Mouse (Mus musculus) spleen, adult 2 months (tissue): ENCODE results near the gene Adcy10. TPM values are rescaled to one million over a fixed set of nuclear protein-coding genes. Genes with fewer than 3 reads are reported as not detected.

Experiments
- DNase-seq, 2 experiments: peaks; one replicate each; pipeline versions ENCODE4 v3.0.0 to v3.0.0-alpha.2; 2012 to 2021; ENCODE audit warnings: low spot score in 2 of 2, low read depth in 1 of 2
- H3K27ac ChIP-seq: fragments of 200-500 bp; 2 replicates; pipeline ENCODE4 v1.5.1; 2012; ENCODE audit warnings: low read length, inconsistent platforms; ENCODE audit not compliant: insufficient read depth
- H3K27me3 ChIP-seq: fragments of 200-500 bp; 2 replicates; pipeline ENCODE4 v1.6.1; 2012; ENCODE audit warnings: mild to moderate bottlenecking, moderate library complexity, low read length, inconsistent platforms; ENCODE audit not compliant: control insufficient read depth, insufficient read depth
- H3K36me3 ChIP-seq: fragments of 200-500 bp; 2 replicates; pipeline ENCODE4 v1.6.1; 2012; ENCODE audit warnings: mild to moderate bottlenecking, low read length, inconsistent platforms; ENCODE audit not compliant: control insufficient read depth, insufficient read depth
- H3K4me1 ChIP-seq: fragments of 200-500 bp; 2 replicates; pipeline ENCODE4 v1.6.1; 2011; ENCODE audit warnings: inconsistent platforms; ENCODE audit not compliant: control insufficient read depth, insufficient read depth, insufficient read length
- H3K4me3 ChIP-seq: fragments of 200-500 bp; 2 replicates; pipeline ENCODE4 v1.5.1; 2011; ENCODE audit warnings: mild to moderate bottlenecking, inconsistent platforms; ENCODE audit not compliant: insufficient read depth, insufficient read length; ENCODE audit errors: extremely low read depth
- CTCF ChIP-seq: fragments of 200-500 bp; IDR thresholded peaks from 2 replicates; pipeline ENCODE4 v1.5.1; 2011; ENCODE audit warnings: mild to moderate bottlenecking, inconsistent platforms; ENCODE audit not compliant: insufficient read depth, insufficient read length, insufficient replicate concordance; ENCODE audit errors: extremely low read depth
- POLR2A ChIP-seq: fragments of 200-500 bp; IDR thresholded peaks from 2 replicates; pipeline ENCODE4 v1.6.1; 2011; ENCODE audit warnings: low read depth, low read length, inconsistent platforms
- WGBS: fragments of 180-500 bp; shearing (Covaris S2); methylation state at CpG from one replicate; pipeline ENCODE4 v1.1.7; 2018; 5-methylcytosine and 5-hydroxymethylcytosine counted together
- polyA plus RNA-seq: library from polyadenylated mRNA; depleted of rRNA; stranded (reverse); fragments of >200 nt; gene quantifications from 2 replicates; pipeline ENCODE4 v1.2.3, GENCODE M21; 2012

Gene Adcy10
- polyA plus RNA-seq, 1 experiment = 0.06 TPM

DNA sequence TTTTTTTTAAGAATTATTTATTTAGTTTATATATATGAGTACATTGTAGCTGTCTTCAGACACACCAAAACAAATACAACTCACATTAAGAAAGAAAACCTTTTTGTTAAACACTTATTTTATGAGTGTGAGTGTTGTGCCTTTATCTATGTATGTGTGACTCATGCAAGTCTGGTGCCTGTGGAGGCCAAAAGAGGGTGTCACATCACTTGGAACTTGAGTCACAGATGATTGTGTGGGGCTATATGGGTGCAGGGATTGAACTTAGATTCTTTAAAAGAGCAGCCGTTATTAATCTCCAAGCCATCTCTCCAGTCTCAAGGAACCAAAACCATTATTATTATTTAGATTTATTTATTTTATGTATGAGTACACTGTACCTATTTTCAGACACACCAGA is 101.4 kb downstream of the Adcy10 start:
- TF ChIP-seq POLR2A (no peak), CTCF (no peak)
- no peak for DNase-seq
- H3K4me1 ChIP-seq = no peaks in the 10 kb centered on the region
- H3K4me3 ChIP-seq = no peak overlapping the region
- H3K27me3 ChIP-seq = no peaks in the 10 kb centered on the region
- H3K27ac ChIP-seq = no peak overlapping the region
- no peaks in the 10 kb centered on the region for H3K36me3 ChIP-seq
- 92% methylated on average over 1 of the region's 1 CpGs for WGBS

GRCm38 (mm10) chr1:165587845-165588244 is 102.9 kb downstream of the Adcy10 start:
- H3K4me3 ChIP-seq = no peak overlapping the region
- no peak overlapping the region for H3K27ac ChIP-seq
- no peaks in the 10 kb centered on the region for H3K4me1 ChIP-seq
- DNase-seq = no peak
- 72% methylated on average over 8 of the region's 8 CpGs for WGBS
- TF ChIP-seq CTCF (no peak), POLR2A (no peak)
- H3K27me3 ChIP-seq = no peaks in the 10 kb centered on the region
- no peaks in the 10 kb centered on the region for H3K36me3 ChIP-seq

GRCm38 (mm10) chr1:165589280-165590048 is 104.5 kb downstream of the Adcy10 start:
- DNase-seq = peak; percentile 10 to 14
- 59% methylated on average over 10 of the region's 10 CpGs for WGBS
- Histone ChIP-seq H3K4me3 (no peak overlapping the region), H3K36me3 (no peaks in the 10 kb centered on the region), H3K27ac (no peak overlapping the region), H3K27me3 (no peaks in the 10 kb centered on the region), H3K4me1 (no peaks in the 10 kb centered on the region)
- TF ChIP-seq CTCF (no peak), POLR2A (no peak)

DNA sequence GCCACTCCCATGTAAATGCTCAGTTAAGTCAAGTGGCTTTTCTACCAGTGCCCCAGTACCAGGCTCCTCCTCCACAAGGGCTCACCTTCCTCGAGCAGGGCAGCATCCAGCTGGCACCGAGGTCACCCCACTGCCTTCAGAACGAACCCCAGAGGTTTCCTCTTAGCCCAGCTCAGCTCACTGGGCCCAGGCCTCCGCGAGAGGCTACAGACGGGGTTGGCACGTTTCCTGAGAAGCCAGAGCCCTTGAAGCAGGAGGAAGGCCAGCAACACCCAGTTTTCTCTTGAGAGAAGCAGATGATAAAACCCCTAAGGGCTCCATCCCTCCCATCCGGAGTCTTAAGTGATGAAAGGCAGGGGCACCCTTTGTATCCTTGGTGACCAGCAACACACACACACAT is 105.8 kb downstream of the Adcy10 start:
- H3K27ac ChIP-seq = no peak overlapping the region
- H3K27me3 ChIP-seq = no peaks in the 10 kb centered on the region
- H3K4me1 ChIP-seq = no peaks in the 10 kb centered on the region
- WGBS = 17% methylated on average over 8 of the region's 8 CpGs
- no peaks in the 10 kb centered on the region for H3K36me3 ChIP-seq
- DNase-seq = no peak
- H3K4me3 ChIP-seq = no peak overlapping the region
- TF ChIP-seq CTCF (no peak), POLR2A (no peak)

DNA sequence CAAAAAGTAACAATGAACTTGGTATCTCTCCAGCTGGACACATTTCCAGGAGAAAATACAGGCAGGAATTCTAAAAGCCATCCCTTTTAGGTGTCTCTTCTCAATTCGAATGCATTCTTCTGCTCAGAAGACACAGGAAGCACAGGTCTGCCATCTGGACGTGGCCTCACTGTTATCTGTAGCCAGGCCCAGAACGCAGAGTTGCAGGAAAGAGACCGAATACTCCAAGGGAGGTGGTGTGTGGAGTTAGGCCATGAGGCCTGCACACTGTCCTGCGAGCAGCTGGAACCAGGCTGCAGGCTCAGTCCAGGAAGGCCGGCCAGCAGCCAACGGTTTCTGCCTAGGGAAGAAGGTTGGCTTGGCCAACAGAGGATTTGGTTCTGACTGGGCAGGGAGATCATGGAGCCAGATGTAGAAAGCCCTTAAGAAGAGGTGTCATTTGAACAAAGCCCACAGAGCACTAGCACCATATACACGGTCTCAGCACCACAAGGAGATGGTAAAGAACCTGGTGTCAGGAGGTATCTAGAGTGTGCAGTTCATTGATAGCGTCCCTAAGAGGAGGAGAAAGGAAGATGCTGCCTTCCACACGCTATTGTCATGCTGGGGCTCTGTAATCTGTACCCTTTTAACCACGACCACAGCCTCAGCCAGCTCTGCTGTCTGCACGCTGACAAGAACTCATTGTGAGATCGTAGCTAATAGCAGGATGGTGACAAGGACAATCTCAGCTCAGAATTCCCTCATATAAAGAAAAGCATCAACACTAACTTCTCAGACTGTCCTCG is 107.5 kb downstream of the Adcy10 start:
- no peaks in the 10 kb centered on the region for H3K27me3 ChIP-seq
- no peaks in the 10 kb centered on the region for H3K36me3 ChIP-seq
- 78% methylated on average over 14 of the region's 14 CpGs for WGBS
- H3K4me3 ChIP-seq = no peak overlapping the region
- DNase-seq = no peak
- TF ChIP-seq CTCF (no peak), POLR2A (no peak)
- H3K27ac ChIP-seq = no peak overlapping the region
- H3K4me1 ChIP-seq = no peaks in the 10 kb centered on the region

DNA sequence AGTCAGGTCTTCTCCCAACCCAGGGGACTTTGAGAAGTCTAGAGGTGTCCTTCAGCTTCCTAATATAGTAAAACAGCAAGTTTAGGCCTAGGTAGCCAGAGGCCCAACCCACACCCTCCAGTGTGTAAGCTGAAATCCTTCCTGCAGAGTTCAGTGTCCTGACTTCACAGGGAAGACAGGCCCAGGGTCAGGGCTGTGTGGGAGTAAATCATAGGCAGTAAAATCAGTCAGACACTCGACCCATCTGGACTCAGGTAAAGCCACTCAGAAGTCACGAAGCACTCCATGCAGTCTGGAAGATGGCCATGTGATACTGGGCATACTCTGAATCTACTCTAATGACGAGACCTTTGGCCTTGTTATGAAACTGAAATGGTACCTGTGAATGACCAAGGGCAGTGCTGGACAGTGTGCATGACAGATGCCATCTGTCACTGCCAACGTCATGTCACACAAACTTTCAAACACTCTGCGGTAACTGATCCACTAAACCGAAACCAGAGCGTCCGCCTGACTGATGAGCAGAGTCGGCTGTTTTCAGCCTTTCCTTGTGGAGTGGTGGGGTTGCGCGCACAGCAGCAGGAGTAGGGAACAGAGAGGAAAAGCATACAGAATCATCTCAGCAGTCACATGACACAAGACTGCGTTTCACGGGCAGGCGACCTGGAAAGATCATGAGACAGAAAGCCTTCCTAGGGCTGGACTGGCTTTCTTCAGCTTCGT is 109.9 kb downstream of the Adcy10 start:
- TF ChIP-seq CTCF = no peak
- no peak for TF ChIP-seq POLR2A
- H3K27ac ChIP-seq = no peak overlapping the region
- H3K36me3 ChIP-seq = no peaks in the 10 kb centered on the region
- no peaks in the 10 kb centered on the region for H3K27me3 ChIP-seq
- H3K4me1 ChIP-seq = no peaks in the 10 kb centered on the region
- H3K4me3 ChIP-seq = no peak overlapping the region
- 91% methylated on average over 15 of the region's 15 CpGs for WGBS
- no peak for DNase-seq
